Comparison of ENCODE assay signal across 10 mouse cellular contexts in the genomic region with DNA sequence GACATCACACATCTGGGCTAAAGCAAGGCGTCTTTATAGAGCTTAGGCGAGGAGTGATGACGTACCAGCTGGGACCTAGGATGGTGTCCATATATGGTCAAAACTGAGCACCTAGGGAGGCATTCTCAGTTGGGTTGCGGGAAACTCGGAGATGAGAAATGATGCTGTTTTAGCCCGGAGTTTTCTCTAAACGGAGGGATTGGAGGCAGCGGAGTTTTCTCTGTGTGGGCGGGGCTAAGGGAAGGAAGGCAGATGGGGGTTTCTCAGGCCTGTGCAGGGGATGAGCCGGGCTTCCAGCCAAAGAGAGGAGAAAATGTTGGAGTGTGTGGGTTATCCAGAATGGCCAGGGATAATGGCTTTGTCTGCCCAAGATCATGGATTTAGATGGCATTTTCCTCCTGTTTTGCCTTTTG.
DNase-seq lines count a peak whose midpoint lies in the region; ATAC-seq and TF ChIP-seq lines count a peak whose summit lies in the region.
"Had no signal": no experiment of that assay in that cellular context is flagged by ENCODE, and none has a peak within 500 bp of the region (broad histone marks: within the 10 kb centered on the region; RNA-seq: fewer than 3 reads in every experiment).

No protein-coding gene starts in this region.

- peak; percentile 28 to 38 for DNase-seq in heart, postnatal 10 days
- DNase-seq in heart, adult 11 months, result no peak
- peak; percentile 33 for DNase-seq in midbrain, embryonic 14.5 days
- peak; percentile 29 to 32 for DNase-seq in layer of hippocampus, adult 2 months (ENCODE audit: low spot score in 2 of 2)
- DNase-seq in adrenal gland, postnatal 25 days, result no peak
- DNase-seq in adrenal gland, adult 2 months, result no peak
- DNase-seq: forebrain, postnatal 0 days had no signal

- H3K9me3 ChIP-seq in midbrain, embryonic 14.5 days (ENCODE audit: control insufficient read depth, low read length), result no peaks in the 10 kb centered on the region
- H3K9me3 ChIP-seq in midbrain, embryonic 13.5 days, result no peaks in the 10 kb centered on the region
- no peaks in the 10 kb centered on the region for H3K9me3 ChIP-seq in stomach, embryonic 14.5 days (ENCODE audit: control insufficient read depth, low read depth, low read length)
- H3K9me3 ChIP-seq: megakaryocyte, embryonic 14.5 days had no signal

- intact Hi-C loops in heart, postnatal 10 days (cut with DNase I), result no loop called here

- H3K4me2 ChIP-seq in midbrain, embryonic 14.5 days (ENCODE audit: low read length), result no peak overlapping the region
- no peak overlapping the region for H3K4me2 ChIP-seq in midbrain, embryonic 13.5 days (replicated peaks)
- no peak overlapping the region for H3K4me2 ChIP-seq in stomach, embryonic 14.5 days (replicated peaks; ENCODE audit: low read depth, low read length)

- no peak for ATAC-seq in midbrain, embryonic 14.5 days (ENCODE audit: low FRiP score, low TSS enrichment)
- ATAC-seq in midbrain, embryonic 13.5 days, result no peak
- ATAC-seq in stomach, embryonic 14.5 days (ENCODE audit: insufficient number of reproducible peaks, insufficient read depth, low FRiP score, low read depth), result peak; percentile 73; the same call in 1 of the 2 replicates
- ATAC-seq: forebrain, postnatal 0 days had no signal

- no peaks in the 10 kb centered on the region for H3K36me3 ChIP-seq in midbrain, embryonic 14.5 days (ENCODE audit: control insufficient read depth, insufficient read depth, low read length)
- no peaks in the 10 kb centered on the region for H3K36me3 ChIP-seq in midbrain, embryonic 13.5 days
- H3K36me3 ChIP-seq in stomach, embryonic 14.5 days (ENCODE audit: control insufficient read depth, insufficient read depth, low read length), result no peaks in the 10 kb centered on the region; the same call in 1 of the 2 replicates

- H3K27ac ChIP-seq in midbrain, embryonic 14.5 days (replicated peaks; ENCODE audit: low read depth, low read length), result no peak overlapping the region
- no peak overlapping the region for H3K27ac ChIP-seq in midbrain, embryonic 13.5 days
- H3K27ac ChIP-seq in layer of hippocampus, adult 2 months, result no peak overlapping the region
- H3K27ac ChIP-seq in stomach, embryonic 14.5 days (ENCODE audit: low read length), result peak overlapping the region; percentile 34

- H3K4me1 ChIP-seq in midbrain, embryonic 14.5 days (ENCODE audit: control insufficient read depth, insufficient read depth, low read length), result 0 out of 2 replicates have a peak, but pooled peaks cover 2% of the 10 kb centered on the region
- peaks cover 15% of the 10 kb centered on the region for H3K4me1 ChIP-seq in midbrain, embryonic 13.5 days (replicated peaks)
- H3K4me1 ChIP-seq in stomach, embryonic 14.5 days (ENCODE audit: control insufficient read depth, insufficient read depth, low read length), result 0 out of 2 replicates have a peak, but pooled peaks cover 4% of the 10 kb centered on the region

- no peak overlapping the region for H3K4me3 ChIP-seq in midbrain, embryonic 14.5 days (replicated peaks; ENCODE audit: low read depth, low read length)
- no peak overlapping the region for H3K4me3 ChIP-seq in midbrain, embryonic 13.5 days (replicated peaks)
- H3K4me3 ChIP-seq in layer of hippocampus, adult 2 months, result no peak overlapping the region
- no peak overlapping the region for H3K4me3 ChIP-seq in stomach, embryonic 14.5 days (ENCODE audit: low read depth, low read length)
- H3K4me3 ChIP-seq: megakaryocyte, embryonic 14.5 days had no signal

- no peaks in the 10 kb centered on the region for H3K27me3 ChIP-seq in midbrain, embryonic 14.5 days (ENCODE audit: control insufficient read depth, insufficient read depth, low read length)
- H3K27me3 ChIP-seq in midbrain, embryonic 13.5 days, result no peaks in the 10 kb centered on the region
- H3K27me3 ChIP-seq in stomach, embryonic 14.5 days (ENCODE audit: control insufficient read depth, insufficient read depth, low read length), result no peaks in the 10 kb centered on the region

- TF ChIP-seq CTCF in layer of hippocampus, adult 2 months (conservative IDR thresholded peaks at IDR 0.05), result no peak

- no peak overlapping the region for H3K9ac ChIP-seq in midbrain, embryonic 14.5 days (replicated peaks; ENCODE audit: low read length)
- H3K9ac ChIP-seq in midbrain, embryonic 13.5 days (replicated peaks), result no peak overlapping the region
- no peak overlapping the region for H3K9ac ChIP-seq in stomach, embryonic 14.5 days (replicated peaks; ENCODE audit: low read depth, low read length)
- H3K9ac ChIP-seq: forebrain, postnatal 0 days had no signal

- WGBS in midbrain, embryonic 14.5 days, result 64% methylated on average over 10 of the region's 10 CpGs
- WGBS in midbrain, embryonic 13.5 days, result 60% methylated on average over 10 of the region's 10 CpGs
- 30% methylated on average over 10 of the region's 10 CpGs for WGBS in stomach, embryonic 14.5 days

Comparison
In these comparisons a context has a peak if more than half of its experiments do, and no peak if none do; other contexts are left out.
1. DNase-seq: peak in heart, postnatal 10 days (2 of 2), midbrain, embryonic 14.5 days (single experiment) and layer of hippocampus, adult 2 months (2 of 2); none in heart, adult 11 months (single experiment), adrenal gland, postnatal 25 days (single experiment) and adrenal gland, adult 2 months (single experiment).